27 mouse cellular contexts compared by ENCODE assay signal in the genomic region with DNA sequence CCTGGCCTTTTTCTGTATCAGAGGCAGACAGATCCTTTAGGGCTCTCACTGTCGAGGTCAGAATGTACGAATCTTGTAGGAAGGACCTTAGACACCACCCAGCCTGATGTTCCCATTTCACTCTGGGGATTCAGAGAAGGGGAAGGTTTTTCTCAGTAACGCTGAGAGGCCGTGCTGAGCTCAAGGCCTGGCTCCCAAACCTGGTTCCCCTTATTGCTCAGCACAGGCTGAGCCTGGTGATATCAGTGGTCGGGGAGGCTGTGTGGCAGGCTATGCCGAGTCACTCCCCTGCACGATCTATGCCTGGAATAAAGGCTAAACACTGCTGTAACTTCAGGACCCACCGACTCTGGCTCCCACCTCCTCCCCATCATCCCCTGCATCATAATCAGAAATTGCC.
A peak's percentile ranks its signal among the peaks of the same experiment; 100 is the strongest.
DNase-seq lines count a peak whose midpoint lies in the region; ATAC-seq and TF ChIP-seq lines count a peak whose summit lies in the region.
"Had no signal": no experiment of that assay in that cellular context is flagged by ENCODE, and none has a peak within 500 bp of the region (broad histone marks: within the 10 kb centered on the region; RNA-seq: fewer than 3 reads in every experiment).

No protein-coding gene starts in this region.

- 84% methylated on average over 8 of the region's 8 CpGs for WGBS in lung, adult 2 months
- 83% methylated on average over 8 of the region's 8 CpGs for WGBS in small intestine, adult 2 months
- WGBS in midbrain, embryonic 16.5 days: 96% methylated on average over 8 of the region's 8 CpGs
- 92% methylated on average over 8 of the region's 8 CpGs for whole genome bisulfite sequencing in forebrain, postnatal 0 days

- ATAC-seq in hematopoietic stem cell, adult 5-6 weeks (replicated peaks in 1 of 2; ENCODE audit: insufficient read depth in 1 of 2, low FRiP score in 2 of 2, low TSS enrichment in 1 of 2, low read depth in 1 of 2, poor library complexity in 2 of 2, severe bottlenecking in 2 of 2): peak; percentile 83 to 90
- no peak for ATAC-seq in midbrain, embryonic 16.5 days
- ATAC-seq in forebrain, postnatal 0 days: no peak
- ATAC-seq: forebrain, embryonic 14.5 days; inflammation-experienced regulatory T-cells, adult 6 months had no signal

- peak; percentile 93 for DNase-seq in heart, adult 11 months
- no peak for DNase-seq in heart, adult 8-10 months (ENCODE audit: low spot score)
- DNase-seq in lung, postnatal 36 days: peak; percentile 52
- no peak for DNase-seq in lung, adult 2 months
- DNase-seq in forebrain, postnatal 0 days: no peak
- DNase-seq: adrenal gland, adult 2 months; cerebellum, adult 9-10 months; gastrocnemius, postnatal 25 days; heart, postnatal 14 days; kidney, adult 9 months; kidney, postnatal 4 days; lung, postnatal 4 days; midbrain, embryonic 14.5 days; right cerebral cortex, postnatal 25 days; thymus, adult 18-20 months had no signal

- H3K27me3 ChIP-seq in small intestine, adult 2 months (ENCODE audit: control insufficient read depth, insufficient read depth, low read length): no peaks in the 10 kb centered on the region
- H3K27me3 ChIP-seq in midbrain, embryonic 16.5 days (ENCODE audit: control insufficient read depth, insufficient read depth, low read depth, low read length): no peaks in the 10 kb centered on the region
- no peaks in the 10 kb centered on the region for H3K27me3 ChIP-seq in forebrain, postnatal 0 days (ENCODE audit: insufficient read depth, low read length)
- H3K27me3 ChIP-seq: CH12.LX; embryonic facial prominence, embryonic 13.5 days; hindbrain, embryonic 13.5 days; neural tube, embryonic 15.5 days; stomach, embryonic 15.5 days had no signal

- no peak overlapping the region for H3K4me2 ChIP-seq in midbrain, embryonic 16.5 days (ENCODE audit: low read length)
- H3K4me2 ChIP-seq in forebrain, postnatal 0 days (ENCODE audit: low read depth): no peak overlapping the region
- H3K4me2 ChIP-seq: embryonic facial prominence, embryonic 13.5 days; heart, embryonic 11.5 days; hindbrain, embryonic 13.5 days; neural tube, embryonic 15.5 days; stomach, embryonic 15.5 days had no signal

- no peaks in the 10 kb centered on the region for H3K9me3 ChIP-seq in midbrain, embryonic 16.5 days (replicated peaks; ENCODE audit: control insufficient read depth, low read length, poor library complexity, severe bottlenecking)
- no peaks in the 10 kb centered on the region for H3K9me3 ChIP-seq in forebrain, postnatal 0 days (ENCODE audit: low read length)
- H3K9me3 ChIP-seq: embryonic facial prominence, embryonic 13.5 days; hindbrain, embryonic 13.5 days; neural tube, embryonic 15.5 days; stomach, embryonic 15.5 days had no signal

- H3K9ac ChIP-seq in midbrain, embryonic 16.5 days (ENCODE audit: low read depth, low read length): no peak overlapping the region
- H3K9ac ChIP-seq in forebrain, postnatal 0 days: no peak overlapping the region
- H3K9ac ChIP-seq: embryonic facial prominence, embryonic 13.5 days; hindbrain, embryonic 13.5 days; liver, embryonic 14.5 days; neural tube, embryonic 15.5 days; stomach, embryonic 15.5 days had no signal

- H3K4me3 ChIP-seq in lung, adult 2 months (replicated peaks; ENCODE audit: extremely low read depth, low read depth, low read length): no peak overlapping the region
- H3K4me3 ChIP-seq in small intestine, adult 2 months (ENCODE audit: low read depth, low read length): no peak overlapping the region
- H3K4me3 ChIP-seq in midbrain, embryonic 16.5 days (ENCODE audit: low read depth, low read length): no peak overlapping the region
- H3K4me3 ChIP-seq in forebrain, postnatal 0 days (ENCODE audit: low read depth, low read length): no peak overlapping the region
- H3K4me3 ChIP-seq: embryonic facial prominence, embryonic 13.5 days; hindbrain, embryonic 13.5 days; neural tube, embryonic 15.5 days; stomach, embryonic 15.5 days had no signal

- no peaks in the 10 kb centered on the region for H3K36me3 ChIP-seq in small intestine, adult 2 months (ENCODE audit: control insufficient read depth, insufficient read depth, low read length)
- no peaks in the 10 kb centered on the region for H3K36me3 ChIP-seq in midbrain, embryonic 16.5 days (ENCODE audit: control insufficient read depth, insufficient read depth, low read length)
- H3K36me3 ChIP-seq in forebrain, postnatal 0 days (ENCODE audit: insufficient read depth): no peaks in the 10 kb centered on the region
- H3K36me3 ChIP-seq: neural tube, embryonic 15.5 days; stomach, embryonic 15.5 days had no signal

- H3K27ac ChIP-seq in small intestine, adult 2 months (ENCODE audit: insufficient read depth, low read depth, low read length): peak overlapping the region; percentile 35; the same call in 1 of the 2 replicates
- H3K27ac ChIP-seq in midbrain, embryonic 16.5 days (ENCODE audit: low read length): no peak overlapping the region
- H3K27ac ChIP-seq in forebrain, postnatal 0 days (ENCODE audit: low read depth, low read length): no peak overlapping the region
- H3K27ac ChIP-seq: embryonic facial prominence, embryonic 13.5 days; hindbrain, embryonic 13.5 days; liver, embryonic 14.5 days; neural tube, embryonic 15.5 days; stomach, embryonic 15.5 days had no signal

- H3K4me1 ChIP-seq in lung, adult 2 months (ENCODE audit: control insufficient read depth, insufficient read depth, low read length): no peaks in the 10 kb centered on the region
- H3K4me1 ChIP-seq in small intestine, adult 2 months (ENCODE audit: control insufficient read depth, insufficient read depth, insufficient read length, low read length): 0 out of 2 replicates have a peak, but pooled peaks cover 2% of the 10 kb centered on the region
- H3K4me1 ChIP-seq in midbrain, embryonic 16.5 days (ENCODE audit: control insufficient read depth, insufficient read depth, low read length): no peaks in the 10 kb centered on the region
- no peaks in the 10 kb centered on the region for H3K4me1 ChIP-seq in forebrain, postnatal 0 days (ENCODE audit: insufficient read depth)
- H3K4me1 ChIP-seq: embryonic facial prominence, embryonic 13.5 days; stomach, embryonic 15.5 days had no signal

- no peak for TF ChIP-seq POLR2A in lung, adult 2 months (IDR thresholded peaks at IDR 0.05; ENCODE audit: borderline replicate concordance, extremely low read depth, low read depth, low read length)
- TF ChIP-seq POLR2A in small intestine, adult 2 months (IDR thresholded peaks at IDR 0.05; ENCODE audit: low read depth, low read length): no peak

- no peak for TF ChIP-seq CTCF in lung, adult 2 months (IDR thresholded peaks at IDR 0.05; ENCODE audit: insufficient read depth, low read length)
- TF ChIP-seq CTCF in small intestine, adult 2 months (IDR thresholded peaks at IDR 0.05; ENCODE audit: extremely low read depth, insufficient read length, insufficient replicate concordance, low read depth, low read length): no peak
- no peak for TF ChIP-seq CTCF in forebrain, postnatal 0 days (IDR thresholded peaks at IDR 0.05; ENCODE audit: low read depth)

Comparison
In these comparisons a context has a peak if more than half of its experiments do, and no peak if none do; other contexts are left out.
1. DNase-seq: peak in heart, adult 11 months (single experiment) and lung, postnatal 36 days (single experiment); none in heart, adult 8-10 months (single experiment), lung, adult 2 months (single experiment) and forebrain, postnatal 0 days (single experiment).
2. ATAC-seq: peak in hematopoietic stem cell, adult 5-6 weeks (2 of 2); none in midbrain, embryonic 16.5 days (single experiment) and forebrain, postnatal 0 days (single experiment).